20 mouse cellular contexts compared by ENCODE assay signal in genomic region chr1:62428736-62429135, GRCm38 (mm10).
DNase-seq lines count a peak whose midpoint lies in the region; ATAC-seq and TF ChIP-seq lines count a peak whose summit lies in the region.
"Had no signal": no experiment of that assay in that cellular context is flagged by ENCODE, and none has a peak within 500 bp of the region (broad histone marks: within the 10 kb centered on the region; RNA-seq: fewer than 3 reads in every experiment).

No protein-coding gene starts in this region.

- no peaks in the 10 kb centered on the region for H3K36me3 ChIP-seq in kidney, embryonic 16.5 days (ENCODE audit: insufficient read depth, low read length)
- H3K36me3 ChIP-seq in kidney, embryonic 15.5 days: no peaks in the 10 kb centered on the region
- H3K36me3 ChIP-seq in stomach, embryonic 16.5 days (ENCODE audit: control insufficient read depth, insufficient read depth, low read length): no peaks in the 10 kb centered on the region
- H3K36me3 ChIP-seq in stomach, postnatal 0 days (ENCODE audit: control insufficient read depth, insufficient read depth, low read length): no peaks in the 10 kb centered on the region
- H3K36me3 ChIP-seq: embryonic facial prominence, embryonic 15.5 days; forebrain, embryonic 10.5 days; heart, embryonic 13.5 days had no signal

- WGBS in kidney, embryonic 16.5 days: 77% methylated on average over 6 of the region's 6 CpGs
- WGBS in kidney, embryonic 15.5 days: 72% methylated on average over 6 of the region's 6 CpGs
- 58% methylated on average over 6 of the region's 6 CpGs for whole genome bisulfite sequencing in stomach, embryonic 16.5 days
- WGBS in stomach, postnatal 0 days: 53% methylated on average over 6 of the region's 6 CpGs

- H3K4me2 ChIP-seq in kidney, embryonic 16.5 days (replicated peaks; ENCODE audit: low read depth, low read length): no peak overlapping the region
- H3K4me2 ChIP-seq in kidney, embryonic 15.5 days: no peak overlapping the region
- no peak overlapping the region for H3K4me2 ChIP-seq in stomach, embryonic 16.5 days (ENCODE audit: low read depth, low read length)
- no peak overlapping the region for H3K4me2 ChIP-seq in stomach, postnatal 0 days (replicated peaks; ENCODE audit: low read depth)
- H3K4me2 ChIP-seq: embryonic facial prominence, embryonic 15.5 days; heart, embryonic 13.5 days; hindbrain, embryonic 14.5 days had no signal

- no peak overlapping the region for H3K27ac ChIP-seq in kidney, embryonic 16.5 days (ENCODE audit: low read length)
- H3K27ac ChIP-seq in kidney, embryonic 15.5 days: no peak overlapping the region
- H3K27ac ChIP-seq in stomach, embryonic 16.5 days (ENCODE audit: low read length): peak overlapping the region; percentile 52; the same call in 1 of the 2 replicates
- no peak overlapping the region for H3K27ac ChIP-seq in stomach, postnatal 0 days (replicated peaks)
- H3K27ac ChIP-seq: embryonic facial prominence, embryonic 15.5 days; forebrain, embryonic 10.5 days; gastrocnemius, adult 2 months; heart, embryonic 13.5 days; hindbrain, embryonic 14.5 days had no signal

- H3K9ac ChIP-seq in kidney, embryonic 16.5 days (replicated peaks; ENCODE audit: low read length): no peak overlapping the region
- H3K9ac ChIP-seq in kidney, embryonic 15.5 days: no peak overlapping the region
- no peak overlapping the region for H3K9ac ChIP-seq in stomach, embryonic 16.5 days (ENCODE audit: low read length)
- no peak overlapping the region for H3K9ac ChIP-seq in stomach, postnatal 0 days (ENCODE audit: low read length)
- H3K9ac ChIP-seq: embryonic facial prominence, embryonic 15.5 days; heart, embryonic 13.5 days; hindbrain, embryonic 14.5 days had no signal

- ATAC-seq in kidney, embryonic 16.5 days (ENCODE audit: low FRiP score, low TSS enrichment): no peak
- ATAC-seq in kidney, embryonic 15.5 days (replicated peaks; ENCODE audit: low FRiP score): no peak
- ATAC-seq in stomach, embryonic 16.5 days (ENCODE audit: insufficient read depth, low FRiP score): no peak
- ATAC-seq in stomach, postnatal 0 days (ENCODE audit: low FRiP score, low TSS enrichment): no peak
- ATAC-seq: activated CD4-positive, CD25-positive, alpha-beta regulatory T cell, adult 4 months; Patski had no signal

- DNase-seq in kidney, adult 11 months: peak; percentile 27
- DNase-seq in kidney, postnatal 14 days: peak; percentile 23
- no peak for DNase-seq in stomach, postnatal 0 days (ENCODE audit: low spot score)
- DNase-seq: adrenal gland, postnatal 25 days; cerebellum, adult 2 months; cerebellum, postnatal 10 days; gastrocnemius, adult 2 months; gastrocnemius, postnatal 25 days; heart, postnatal 4 days had no signal

- TF ChIP-seq EP300 in stomach, postnatal 0 days (optimal IDR thresholded peaks at IDR 0.05): no peak

- no peaks in the 10 kb centered on the region for H3K27me3 ChIP-seq in kidney, embryonic 16.5 days (ENCODE audit: insufficient read depth, low read length)
- no peaks in the 10 kb centered on the region for H3K27me3 ChIP-seq in kidney, embryonic 15.5 days
- H3K27me3 ChIP-seq in stomach, embryonic 16.5 days (ENCODE audit: control insufficient read depth, insufficient read depth, low read length): no peaks in the 10 kb centered on the region
- H3K27me3 ChIP-seq in stomach, postnatal 0 days (ENCODE audit: control insufficient read depth, insufficient read depth, low read length): no peaks in the 10 kb centered on the region
- H3K27me3 ChIP-seq: CH12.LX; embryonic facial prominence, embryonic 15.5 days; heart, embryonic 13.5 days; Patski had no signal

- peaks cover 2% of the 10 kb centered on the region; the same call in 1 of the 2 replicates for H3K9me3 ChIP-seq in kidney, embryonic 16.5 days (ENCODE audit: low read length)
- no peaks in the 10 kb centered on the region for H3K9me3 ChIP-seq in kidney, embryonic 15.5 days (replicated peaks)
- no peaks in the 10 kb centered on the region for H3K9me3 ChIP-seq in stomach, embryonic 16.5 days (replicated peaks; ENCODE audit: control insufficient read depth, low read length)
- no peaks in the 10 kb centered on the region for H3K9me3 ChIP-seq in stomach, postnatal 0 days (ENCODE audit: control insufficient read depth, low read length)
- H3K9me3 ChIP-seq: embryonic facial prominence, embryonic 15.5 days; forebrain, embryonic 10.5 days; heart, embryonic 13.5 days had no signal

- TF ChIP-seq CTCF in stomach, postnatal 0 days (IDR thresholded peaks at IDR 0.05; ENCODE audit: low read depth): no peak

- H3K4me3 ChIP-seq in kidney, embryonic 16.5 days (ENCODE audit: low read length): no peak overlapping the region
- H3K4me3 ChIP-seq in kidney, embryonic 15.5 days (replicated peaks): no peak overlapping the region
- H3K4me3 ChIP-seq in stomach, embryonic 16.5 days (replicated peaks; ENCODE audit: low read length): no peak overlapping the region
- no peak overlapping the region for H3K4me3 ChIP-seq in stomach, postnatal 0 days (ENCODE audit: low read depth, low read length)
- H3K4me3 ChIP-seq: embryonic facial prominence, embryonic 15.5 days; erythroblast, embryonic 14.5 days; gastrocnemius, adult 2 months; heart, embryonic 13.5 days had no signal

- no peaks in the 10 kb centered on the region; the same call in 1 of the 2 replicates for H3K4me1 ChIP-seq in kidney, embryonic 16.5 days (ENCODE audit: insufficient read depth, low read length)
- H3K4me1 ChIP-seq in kidney, embryonic 15.5 days: 0 out of 2 replicates have a peak, but pooled peaks cover 9% of the 10 kb centered on the region
- H3K4me1 ChIP-seq in stomach, embryonic 16.5 days (ENCODE audit: control insufficient read depth, insufficient read depth, low read length): peaks cover 4% of the 10 kb centered on the region; the same call in 1 of the 2 replicates
- no peaks in the 10 kb centered on the region for H3K4me1 ChIP-seq in stomach, postnatal 0 days (replicated peaks; ENCODE audit: control insufficient read depth, insufficient read depth)
- H3K4me1 ChIP-seq: embryonic facial prominence, embryonic 15.5 days; heart, embryonic 13.5 days had no signal
